ENCODE assay signal across 9 mouse cellular contexts in genomic region chr7:80060012-80060778, GRCm38 (mm10). TPM values are rescaled to one million over a fixed set of nuclear protein-coding genes. Genes with fewer than 3 reads are reported as not detected.
A peak's percentile ranks its signal among the peaks of the same experiment; 100 is the strongest.
DNase-seq lines count a peak whose midpoint lies in the region; ATAC-seq lines count a peak whose summit lies in the region.
"Had no signal": no experiment of that assay in that cellular context is flagged by ENCODE, and none has a peak within 500 bp of the region (broad histone marks: within the 10 kb centered on the region; RNA-seq: fewer than 3 reads in every experiment).

No protein-coding gene starts in this region.

- ATAC-seq in cerebellum, adult (ENCODE audit: insufficient number of reproducible peaks, low FRiP score, low TSS enrichment): no peak
- ATAC-seq in neural tube, embryonic 15.5 days (ENCODE audit: low FRiP score): no peak

- no peak overlapping the region for H3K9ac ChIP-seq in neural tube, embryonic 15.5 days (replicated peaks)
- H3K9ac ChIP-seq: hindbrain, embryonic 15.5 days had no signal

- H3K27me3 ChIP-seq in embryonic facial prominence, embryonic 10.5 days (replicated peaks; ENCODE audit: low read depth, poor library complexity, severe bottlenecking): no peaks in the 10 kb centered on the region
- H3K27me3 ChIP-seq in limb, embryonic 10.5 days (ENCODE audit: low read depth, poor library complexity, severe bottlenecking): no peaks in the 10 kb centered on the region
- H3K27me3 ChIP-seq in neural tube, embryonic 15.5 days (replicated peaks): no peaks in the 10 kb centered on the region
- H3K27me3 ChIP-seq: hindbrain, embryonic 15.5 days had no signal

- peak; percentile 43 for DNase-seq in cerebellum, adult 9-10 months
- no peak for DNase-seq in embryonic facial prominence, embryonic 10.5 days (ENCODE audit: low spot score)
- peak; percentile 84 to 88 for DNase-seq in heart, postnatal 10 days
- DNase-seq in limb, embryonic 10.5 days (ENCODE audit: low spot score): no peak
- no peak for DNase-seq in layer of hippocampus, adult 8-10 months (ENCODE audit: low spot score in 2 of 2)
- DNase-seq in ovary, postnatal 10 days (ENCODE audit: low spot score): no peak

- H3K36me3 ChIP-seq in embryonic facial prominence, embryonic 10.5 days (replicated peaks): peaks cover 3% of the 10 kb centered on the region; the same call in 1 of the 2 replicates
- H3K36me3 ChIP-seq in limb, embryonic 10.5 days: 0 out of 2 replicates have a peak, but pooled peaks cover 5% of the 10 kb centered on the region
- no peaks in the 10 kb centered on the region for H3K36me3 ChIP-seq in neural tube, embryonic 15.5 days
- H3K36me3 ChIP-seq: hindbrain, embryonic 15.5 days had no signal

- peaks cover 98% of the 10 kb centered on the region for H3K4me1 ChIP-seq in embryonic facial prominence, embryonic 10.5 days
- peaks cover 53% of the 10 kb centered on the region for H3K4me1 ChIP-seq in limb, embryonic 10.5 days
- peaks cover 53% of the 10 kb centered on the region for H3K4me1 ChIP-seq in neural tube, embryonic 15.5 days

- H3K27ac ChIP-seq in embryonic facial prominence, embryonic 10.5 days (replicated peaks): peak overlapping the region; percentile 78
- peak overlapping the region; percentile 12; the same call in 1 of the 2 replicates for H3K27ac ChIP-seq in limb, embryonic 10.5 days
- no peak overlapping the region for H3K27ac ChIP-seq in neural tube, embryonic 15.5 days (replicated peaks)
- H3K27ac ChIP-seq: hindbrain, embryonic 15.5 days had no signal

- no peak overlapping the region for H3K4me2 ChIP-seq in neural tube, embryonic 15.5 days
- H3K4me2 ChIP-seq: hindbrain, embryonic 15.5 days had no signal

- no peaks in the 10 kb centered on the region for H3K9me3 ChIP-seq in embryonic facial prominence, embryonic 10.5 days
- no peaks in the 10 kb centered on the region for H3K9me3 ChIP-seq in limb, embryonic 10.5 days (replicated peaks)
- H3K9me3 ChIP-seq in neural tube, embryonic 15.5 days (replicated peaks): no peaks in the 10 kb centered on the region
- H3K9me3 ChIP-seq: hindbrain, embryonic 15.5 days had no signal

- 86% methylated on average over 10 of the region's 10 CpGs for WGBS in embryonic facial prominence, embryonic 10.5 days
- 85% methylated on average over 10 of the region's 10 CpGs for WGBS in limb, embryonic 10.5 days
- WGBS in neural tube, embryonic 15.5 days: 85% methylated on average over 10 of the region's 10 CpGs

- intact Hi-C loops in heart, postnatal 10 days (cut with DNase I): loop anchor here (5.0 kb wide), 1 partner anchor 33 kb away; no protein-coding TSS in a partner anchor

- no peak overlapping the region for H3K4me3 ChIP-seq in embryonic facial prominence, embryonic 10.5 days
- no peak overlapping the region for H3K4me3 ChIP-seq in limb, embryonic 10.5 days
- H3K4me3 ChIP-seq in neural tube, embryonic 15.5 days (replicated peaks): no peak overlapping the region
- H3K4me3 ChIP-seq: hindbrain, embryonic 15.5 days had no signal

RNA-seq across cellular contexts. Expression of gene Zfp710, which starts 35.6 kb away (rescaled TPM):
- 21.5 and 25.2 TPM in 2 replicates for polyA plus RNA-seq in embryonic facial prominence, embryonic 10.5 days (2016; fragmentation: Nextera tagmentation; extraction: Ambion mirVana)
- total RNA-seq in heart, postnatal 10 days (2021): 10 to 100 TPM; 20.1 to 24.4 TPM
- polyA plus RNA-seq in limb, embryonic 10.5 days (2016; fragmentation: Nextera tagmentation; extraction: Ambion mirVana): 19.4 and 19.7 TPM in 2 replicates
- 10 to 100 TPM; 24.3 to 30.2 (median 26.0) TPM for total RNA-seq in layer of hippocampus, adult 8-10 months (2022)
- polyA plus RNA-seq in neural tube, embryonic 15.5 days (2015; fragmentation: Nextera tagmentation; extraction: Ambion mirVana): 11.6 and 13.9 TPM in 2 replicates

RNA-seq across cellular contexts. Expression of gene Idh2, which starts 55.0 kb away (rescaled TPM):
- polyA plus RNA-seq in embryonic facial prominence, embryonic 10.5 days (2016; fragmentation: Nextera tagmentation; extraction: Ambion mirVana): 522 and 534 TPM in 2 replicates
- total RNA-seq in heart, postnatal 10 days (2021): 1,000 to 10,000 TPM; 1,610 to 1,731 TPM
- 533 and 582 TPM in 2 replicates for polyA plus RNA-seq in limb, embryonic 10.5 days (2016; fragmentation: Nextera tagmentation; extraction: Ambion mirVana)
- 10 to 100 TPM; 67.5 to 83.7 (median 75.9) TPM for total RNA-seq in layer of hippocampus, adult 8-10 months (2022)
- polyA plus RNA-seq in neural tube, embryonic 15.5 days (2015; fragmentation: Nextera tagmentation; extraction: Ambion mirVana): 200 and 267 TPM in 2 replicates

Comparison
In these comparisons a context has a peak if more than half of its experiments do, and no peak if none do; other contexts are left out.
1. DNase-seq: peak in cerebellum, adult 9-10 months (single experiment) and heart, postnatal 10 days (2 of 2); none in embryonic facial prominence, embryonic 10.5 days (single experiment), limb, embryonic 10.5 days (single experiment), layer of hippocampus, adult 8-10 months (0 of 2) and ovary, postnatal 10 days (single experiment).